Mouse (Mus musculus) gastrocnemius, adult 2 months (tissue): ENCODE data around the gene Gm21028. TPM values are rescaled to one million over a fixed set of nuclear protein-coding genes. Genes with fewer than 3 reads are reported as not detected.
"Not testable (repeated sequence)": the region's sequence is repeated elsewhere in the genome, so short reads cannot be mapped to it uniquely, and the experiment has no call there.

Source experiments
- DNase-seq: peaks from one replicate; pipeline ENCODE4 v3.0.0; 2022
- H3K27ac ChIP-seq: fragments of 200-600 bp; 2 replicates; pipeline ENCODE4 v1.8.1; 2022; ENCODE audit warnings: mild to moderate bottlenecking
- H3K4me3 ChIP-seq: fragments of 200-600 bp; 2 replicates; pipeline ENCODE4 v1.8.1; 2022; ENCODE audit warnings: mild to moderate bottlenecking, moderate library complexity
- CTCF ChIP-seq: fragments of 200-600 bp; IDR thresholded peaks from 2 replicates; pipeline ENCODE4 v1.8.1; 2022; ENCODE audit warnings: antibody characterized with exemption, mild to moderate bottlenecking, moderate library complexity
- intact Hi-C: fragments of 180-260 bp; cut with DNase I; formaldehyde crosslinking; loops from one replicate; pipeline ENCODE4 v1.15.1; 2025
- long read RNA-seq, 2 experiments: library from polyadenylated mRNA; stranded (forward); transcript quantifications; one replicate each; pipeline ENCODE4 v2.0.0; 2021
- microRNA-seq: library from miRNA; unstranded; fragments of <30 nt; microRNA quantifications from one replicate; pipeline ENCODE4 v1.2.0, GENCODE M21; 2021
- total RNA-seq, 2 experiments: library from RNA; stranded (reverse); gene quantifications; 2 replicates each; pipeline ENCODE4 v1.2.3; 2021

The Gm21028 gene
- total RNA-seq = not detected
- long read RNA-seq, experiment 1 = 0 reads
- long read RNA-seq, experiment 2 = 0 reads

GRCm38 (mm10) chr7:42578488-42578887 is at the start of gene Gm21028:
TSS of gene Gm21028 (minus strand) at chr7:42578588.
- TF ChIP-seq CTCF = no peak
- H3K4me3 ChIP-seq = no peak within 1 kb of the TSS
- DNase-seq = no peak
- no peak within 1 kb of the TSS for H3K27ac ChIP-seq
- intact Hi-C loops = no loop called here

GRCm38 (mm10) chr7:42595666-42596065 is 17.3 kb upstream of the Gm21028 start:
- H3K4me3 ChIP-seq, DNase-seq, intact Hi-C loops, H3K27ac ChIP-seq: not testable (repeated sequence)

- DNase-seq, H3K27ac ChIP-seq, intact Hi-C loops: not testable (repeated sequence)
Measured at GRCm38 (mm10) chr7:42592413-42592812, 14.0 kb upstream of the Gm21028 start, which contains the start of gene Zfp977. TSS of gene Zfp977 (minus strand) at chr7:42592547.

GRCm38 (mm10) chr7:42591311-42591710 is 12.9 kb upstream of the Gm21028 start:
- H3K27ac ChIP-seq, DNase-seq, intact Hi-C loops, H3K4me3 ChIP-seq: not testable (repeated sequence)

More at GRCm38 (mm10) chr7:42592413-42592812, 14.0 kb upstream of the Gm21028 start, which contains the start of gene Zfp977:
- H3K4me3 ChIP-seq = not testable (repeated sequence)

- H3K4me3 ChIP-seq = no peak overlapping the region
- no peak for TF ChIP-seq CTCF
- intact Hi-C loops = no loop called here
- DNase-seq = no peak
- no peak overlapping the region for H3K27ac ChIP-seq
Measured at GRCm38 (mm10) chr7:42551766-42552165, 26.6 kb downstream of the Gm21028 start.

Small RNA genes within 50 kb of the gene (microRNA-seq; reads per million reads assigned to microRNA genes)
- not detected for gene Gm24938

Other genes with a start within 250 kb of the Gm21028 start
- gene 4933421I07Rik, start 130.5 kb downstream of the Gm21028 start, total RNA-seq = not detected
- gene Zfp141, start 72.8 kb downstream of the Gm21028 start, total RNA-seq = 1 to 10 TPM; 5.3 to 6.9 TPM
- under 1 TPM in 1 of 2 experiments, not detected in 1; 0.31 TPM for gene Zfp977, start 14.0 kb upstream of the Gm21028 start, total RNA-seq
- 1 to 10 TPM in 1 of 2 experiments, under 1 TPM in 1; 0.66 to 1.2 TPM for gene Zfp976, start 64.0 kb upstream of the Gm21028 start, total RNA-seq
- gene Zfp975, start 114.2 kb upstream of the Gm21028 start, total RNA-seq = 1 to 10 TPM; 3.6 to 4.1 TPM
- not detected for gene Gm17067, start 148.4 kb upstream of the Gm21028 start, total RNA-seq
- gene Vmn2r62, start 214.9 kb upstream of the Gm21028 start, total RNA-seq = not detected